Mouse (Mus musculus): ENCODE results near the gene Htt. TPM values are rescaled to one million over a fixed set of nuclear protein-coding genes. Genes with fewer than 3 reads are reported as not detected.
A peak's percentile ranks its signal among the peaks of the same experiment; 100 is the strongest.

Gene Htt
- total RNA-seq, 2 experiments from 2014 or later, result 75.0 to 76.4 TPM

- DNase-seq (ENCODE audit: low spot score in 2 of 2), result no peak
Measured at GRCm38 (mm10) chr5:34930151-34930975, 168.8 kb downstream of the Htt start.

- no peak for DNase-seq (ENCODE audit: low spot score in 2 of 2)
Measured at GRCm38 (mm10) chr5:34931091-34931490, 169.6 kb downstream of the Htt start.

- DNase-seq (ENCODE audit: low spot score in 2 of 2), result no peak
Measured at GRCm38 (mm10) chr5:34931516-34932457, 170.2 kb downstream of the Htt start.

- DNase-seq (ENCODE audit: low spot score in 2 of 2), result no peak
Measured at GRCm38 (mm10) chr5:34932458-34932806, 170.9 kb downstream of the Htt start.

DNA sequence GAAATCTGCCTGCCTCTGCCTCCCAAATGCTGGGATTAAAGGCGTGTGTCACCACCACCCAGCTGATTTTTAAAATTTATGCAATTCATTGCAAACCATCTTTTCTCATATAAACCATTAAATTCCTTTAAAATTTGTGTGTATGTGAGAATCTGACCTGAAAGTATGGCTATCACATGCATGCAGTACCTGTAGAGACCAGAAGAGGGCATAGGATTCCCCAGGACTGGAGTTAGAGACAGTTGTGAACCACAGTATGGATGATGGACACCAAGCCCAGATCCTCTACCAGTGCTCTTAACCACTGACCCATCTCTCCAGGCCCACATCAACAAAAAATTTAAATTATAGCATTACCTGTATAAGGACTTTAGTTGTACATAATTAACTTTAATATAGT, 171.9 kb downstream of the Htt start:
- DNase-seq (ENCODE audit: low spot score in 2 of 2), result no peak

- DNase-seq (ENCODE audit: low spot score in 2 of 2), result no peak
Measured at GRCm38 (mm10) chr5:34941710-34942470, 180.3 kb downstream of the Htt start.

DNA sequence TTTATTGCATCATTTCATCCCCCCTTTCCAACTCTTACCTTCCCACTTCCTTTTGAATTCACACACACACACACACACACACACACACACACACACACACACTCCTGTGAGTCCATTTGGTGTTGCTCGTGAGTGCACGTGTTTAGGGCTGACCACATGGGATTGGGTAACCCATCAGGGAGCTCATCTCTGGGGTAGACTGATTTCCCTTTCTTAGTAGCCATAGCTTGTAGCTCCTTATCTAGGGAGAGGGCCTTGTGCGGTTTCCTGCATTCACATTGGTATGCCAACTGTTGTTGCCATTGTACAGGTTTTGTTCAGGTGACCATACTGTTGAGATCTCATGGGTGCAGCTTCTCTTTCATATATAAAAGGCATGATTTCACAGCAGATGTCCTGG, 181.9 kb downstream of the Htt start:
- DNase-seq (ENCODE audit: low spot score in 2 of 2), result no peak

DNA sequence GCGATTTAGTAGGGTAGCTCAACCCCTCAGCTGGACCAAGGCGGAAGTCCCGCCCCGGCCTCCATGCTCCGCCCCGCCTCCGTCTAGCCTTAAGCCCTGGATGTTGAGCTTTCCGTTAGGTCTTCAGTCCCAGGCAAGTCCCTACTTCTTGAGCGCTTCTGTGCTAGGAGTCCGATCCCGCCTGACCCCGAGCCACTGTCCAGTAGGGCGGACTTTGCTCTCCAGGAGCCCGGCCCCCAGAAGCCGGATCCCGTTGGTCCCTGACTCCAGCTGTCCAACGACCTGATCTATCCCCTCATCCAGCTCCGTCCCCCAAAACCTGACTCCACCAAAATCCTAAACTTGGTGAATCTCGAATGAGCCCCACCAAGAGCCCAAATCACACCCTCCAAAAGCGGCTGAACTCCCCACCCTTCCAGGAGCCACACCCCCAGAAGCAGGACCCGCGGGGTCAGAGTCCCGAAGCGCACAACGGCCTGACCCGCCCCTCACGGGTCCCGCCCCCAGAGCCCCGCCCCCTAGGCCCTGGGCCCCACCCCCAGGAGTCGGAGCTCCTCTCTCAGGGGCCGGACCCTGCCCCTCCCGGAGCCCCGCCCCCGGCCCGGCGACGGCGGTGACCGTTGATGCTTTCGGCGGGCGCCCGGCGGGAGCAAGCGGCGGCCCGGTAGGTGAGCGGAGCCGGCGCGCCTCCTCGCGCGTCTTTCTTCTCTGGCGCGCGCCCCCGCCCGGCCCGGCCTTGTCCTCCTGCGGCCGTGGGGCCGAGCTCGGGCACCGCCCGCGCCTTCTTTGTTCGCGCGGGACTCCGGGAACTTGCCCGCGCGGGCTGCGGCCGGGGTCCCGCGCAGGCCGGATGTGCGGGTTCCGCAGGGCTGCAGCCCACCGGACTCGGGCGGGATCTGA, 187.6 kb downstream of the Htt start, which contains the start of gene Rgs12:
Gene Rgs12 (plus strand): TSS at position 585 of the 900 bp plus-strand sequence.
- DNase-seq (ENCODE audit: low spot score in 2 of 2), result peak in 1 of 2 experiments; percentile 43

- no peak for DNase-seq (ENCODE audit: low spot score in 2 of 2)
Measured at GRCm38 (mm10) chr5:34949769-34950211, 188.2 kb downstream of the Htt start.

DNA sequence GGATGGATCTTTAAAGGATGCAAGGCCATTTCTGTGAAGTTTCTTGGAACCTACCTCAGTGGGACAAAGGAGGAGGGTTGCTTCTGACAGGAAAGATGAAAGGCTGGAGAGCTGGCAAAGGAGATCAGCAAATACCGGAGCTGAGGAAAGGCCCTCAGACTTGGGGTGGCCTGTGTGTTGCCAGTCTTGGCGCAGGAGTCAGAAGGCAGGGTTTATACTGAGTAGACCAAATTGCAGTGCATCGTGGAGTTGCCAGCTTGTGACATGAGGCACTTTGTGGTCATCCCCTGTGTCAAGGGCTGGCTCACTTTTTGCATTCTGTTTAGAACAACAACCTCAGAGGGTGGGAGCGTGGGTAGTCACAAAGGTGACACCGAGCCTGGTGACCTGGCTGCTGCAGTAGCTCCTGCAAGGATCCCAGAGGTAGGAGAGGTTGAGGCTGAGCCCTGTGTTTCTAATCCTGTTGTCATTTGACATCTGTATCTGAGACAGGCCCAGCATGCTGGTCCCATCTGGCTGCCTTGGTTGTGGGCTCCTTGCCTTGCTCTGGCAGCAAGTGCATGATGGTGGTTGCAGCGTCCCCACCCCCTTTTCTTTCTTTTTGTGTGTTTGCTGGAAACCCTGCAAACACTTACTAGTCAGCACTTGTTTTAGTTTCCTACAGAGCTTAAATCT, 189.1 kb downstream of the Htt start:
- DNase-seq (ENCODE audit: low spot score in 2 of 2), result peak in 1 of 2 experiments; percentile 12

DNA sequence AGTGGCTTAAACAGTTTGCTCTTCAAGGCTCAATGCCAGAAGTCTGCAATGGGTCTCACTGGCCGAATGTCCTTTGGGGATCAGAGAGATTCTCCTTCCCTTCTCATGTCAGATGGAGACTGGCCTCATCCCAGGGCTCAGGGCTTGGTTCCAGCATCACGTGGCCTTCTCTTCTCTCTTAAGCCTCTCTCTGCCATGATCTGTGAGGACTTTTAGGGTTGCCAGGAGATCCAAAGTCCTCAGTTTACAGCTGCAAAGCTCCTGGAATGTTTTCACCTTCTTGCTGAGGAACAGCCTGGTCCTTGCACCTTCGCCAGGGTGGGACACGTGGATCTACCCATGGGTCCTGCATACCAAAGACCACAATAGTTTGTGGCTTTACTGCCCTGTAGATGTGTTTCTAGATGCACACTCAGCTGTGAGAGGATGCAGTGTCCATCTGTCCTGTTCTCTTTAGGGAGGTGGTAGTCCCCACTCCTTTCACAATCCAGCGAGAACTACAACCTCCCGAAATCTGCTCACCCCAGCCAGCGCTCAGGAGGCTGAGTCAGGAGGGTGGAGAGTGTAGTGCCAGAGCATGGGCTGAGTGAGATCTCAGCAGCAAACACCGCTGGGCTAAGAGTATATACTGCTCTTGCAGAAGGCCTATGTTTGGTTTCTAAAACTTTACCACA, 189.8 kb downstream of the Htt start:
- DNase-seq (ENCODE audit: low spot score in 2 of 2), result no peak

DNA sequence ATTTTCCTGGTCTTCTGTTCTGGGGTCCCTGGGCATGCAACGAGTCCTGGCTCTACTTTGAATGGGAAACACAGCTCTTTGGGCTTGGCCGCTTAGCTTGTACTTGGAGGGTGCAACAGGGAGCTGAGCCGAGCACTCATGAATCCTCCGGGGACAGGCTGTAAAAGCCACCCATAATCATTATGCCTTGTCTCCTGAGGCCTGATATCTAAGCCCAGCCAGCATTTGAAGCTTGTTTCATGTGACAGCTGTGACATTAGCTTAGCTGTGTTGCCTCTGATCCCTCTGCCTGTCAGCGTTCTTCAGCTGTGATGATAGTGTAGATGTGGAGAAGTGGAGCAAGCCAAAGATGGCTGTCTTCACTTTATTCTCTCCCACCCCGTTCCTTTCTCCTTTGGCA, 193.0 kb downstream of the Htt start:
- no peak for DNase-seq (ENCODE audit: low spot score in 2 of 2)

- no peak for DNase-seq (ENCODE audit: low spot score in 2 of 2)
Measured at GRCm38 (mm10) chr5:34955630-34956029, 194.1 kb downstream of the Htt start.

GRCm38 (mm10) chr5:34956151-34956550, 194.6 kb downstream of the Htt start:
- no peak for DNase-seq (ENCODE audit: low spot score in 2 of 2)

DNA sequence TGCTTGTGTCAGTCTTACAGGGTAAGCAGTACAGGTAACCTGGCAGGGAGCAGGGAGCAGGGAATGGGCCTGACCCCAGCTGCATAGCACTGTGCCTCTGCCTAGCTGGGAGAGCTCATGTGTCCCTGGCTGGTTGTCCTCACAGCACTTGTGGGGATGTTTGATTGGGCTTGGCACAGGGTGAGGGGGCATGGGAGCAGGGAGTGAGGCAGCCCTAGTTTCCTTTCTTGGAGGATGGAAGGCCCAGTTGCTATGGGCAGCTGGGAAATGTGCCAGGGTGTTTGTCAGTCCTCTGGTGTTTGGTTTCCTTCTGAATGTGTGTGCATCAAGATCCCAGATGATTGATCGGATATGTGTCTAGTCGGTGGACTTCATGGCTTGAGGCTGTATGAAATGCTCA, 195.5 kb downstream of the Htt start:
- peak in 1 of 2 experiments; percentile 24 for DNase-seq (ENCODE audit: low spot score in 2 of 2)

GRCm38 (mm10) chr5:34960021-34960420, 198.5 kb downstream of the Htt start:
- no peak for DNase-seq (ENCODE audit: low spot score in 2 of 2)
